Mouse (Mus musculus): ENCODE results near the gene Itga2b.
A peak's percentile ranks its signal among the peaks of the same experiment; 100 is the strongest.

The Itga2b gene

DNA sequence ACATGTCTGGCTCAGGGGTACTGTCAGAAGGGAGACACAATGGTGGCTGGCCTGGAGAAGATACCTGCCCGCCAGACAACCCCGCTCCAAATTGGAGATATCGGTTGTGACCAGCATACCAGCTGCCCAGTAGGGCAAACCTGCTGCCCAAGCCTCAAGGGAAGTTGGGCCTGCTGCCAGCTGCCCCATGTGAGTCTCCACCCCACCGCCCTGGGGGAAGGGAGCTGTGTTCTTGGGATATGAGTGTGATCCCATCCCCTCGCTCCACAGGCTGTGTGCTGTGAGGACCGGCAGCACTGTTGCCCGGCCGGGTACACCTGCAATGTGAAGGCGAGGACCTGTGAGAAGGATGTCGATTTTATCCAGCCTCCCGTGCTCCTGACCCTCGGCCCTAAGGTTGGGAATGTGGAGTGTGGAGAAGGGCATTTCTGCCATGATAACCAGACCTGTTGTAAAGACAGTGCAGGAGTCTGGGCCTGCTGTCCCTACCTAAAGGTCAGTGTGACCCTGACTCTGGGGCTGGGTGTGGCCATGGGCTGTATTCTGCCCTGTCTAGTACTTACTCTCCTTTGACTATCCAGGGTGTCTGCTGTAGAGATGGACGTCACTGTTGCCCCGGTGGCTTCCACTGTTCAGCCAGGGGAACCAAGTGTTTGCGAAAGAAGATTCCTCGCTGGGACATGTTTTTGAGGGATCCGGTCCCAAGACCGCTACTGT, 34.0 kb downstream of the Itga2b start:
- no peak for DNase-seq

DNA sequence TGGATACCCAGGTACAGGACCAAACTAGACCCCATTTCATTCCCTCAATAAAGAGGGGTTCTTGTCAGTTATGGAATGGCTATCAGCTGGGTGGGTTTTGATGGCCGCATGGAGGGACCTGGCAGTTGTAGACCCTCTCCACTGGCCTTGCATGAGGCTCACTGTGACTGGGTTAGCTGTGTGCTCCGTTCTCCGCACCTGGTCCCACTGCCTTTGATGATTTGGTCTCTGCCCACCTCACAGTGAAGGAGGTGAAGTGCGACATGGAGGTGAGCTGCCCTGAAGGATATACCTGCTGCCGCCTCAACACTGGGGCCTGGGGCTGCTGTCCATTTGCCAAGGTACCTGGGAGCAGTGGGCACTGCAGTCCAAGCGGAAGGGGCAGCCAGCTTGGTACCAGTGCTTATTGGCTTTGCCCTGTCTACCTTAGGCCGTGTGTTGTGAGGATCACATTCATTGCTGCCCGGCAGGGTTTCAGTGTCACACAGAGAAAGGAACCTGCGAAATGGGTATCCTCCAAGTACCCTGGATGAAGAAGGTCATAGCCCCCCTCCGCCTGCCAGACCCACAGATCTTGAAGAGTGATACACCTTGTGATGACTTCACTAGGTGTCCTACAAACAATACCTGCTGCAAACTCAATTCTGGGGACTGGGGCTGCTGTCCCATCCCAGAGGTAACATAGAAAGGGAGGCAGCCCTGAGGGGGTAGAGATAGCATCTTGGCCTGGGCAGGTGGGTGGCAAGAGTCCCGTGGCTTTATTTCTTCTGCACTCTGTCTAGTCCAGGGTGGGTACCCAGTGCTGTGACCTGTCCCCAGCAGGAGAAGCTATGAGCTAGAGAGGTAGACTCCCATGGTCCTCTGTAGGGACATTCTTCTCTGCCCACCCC, 34.9 kb downstream of the Itga2b start:
- no peak for DNase-seq

DNA sequence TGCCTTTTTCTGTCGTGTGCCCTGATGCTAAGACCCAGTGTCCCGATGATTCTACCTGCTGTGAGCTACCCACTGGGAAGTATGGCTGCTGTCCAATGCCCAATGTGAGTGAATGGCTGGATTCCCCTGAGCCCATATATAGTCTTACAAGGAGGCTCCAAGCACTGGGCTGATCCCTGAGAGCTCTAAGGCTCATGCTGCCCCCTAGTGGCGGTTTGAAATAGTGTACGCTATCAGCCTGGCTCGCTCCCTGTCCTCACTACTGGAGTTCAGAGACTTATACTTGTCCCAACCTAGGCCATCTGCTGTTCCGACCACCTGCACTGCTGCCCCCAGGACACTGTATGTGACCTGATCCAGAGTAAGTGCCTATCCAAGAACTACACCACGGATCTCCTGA, 35.5 kb downstream of the Itga2b start:
- DNase-seq, result peak; percentile 77 to 82

GRCm38 (mm10) chr11:102433866-102434265, 36.1 kb downstream of the Itga2b start:
- DNase-seq, result no peak

GRCm38 (mm10) chr11:102432896-102433295, 37.0 kb downstream of the Itga2b start:
- no peak for DNase-seq

- peak in 1 of 2 experiments; percentile 67 for DNase-seq
These were observed 37.6 kb downstream of the Itga2b start for GRCm38 (mm10) chr11:102432115-102432843.

DNA sequence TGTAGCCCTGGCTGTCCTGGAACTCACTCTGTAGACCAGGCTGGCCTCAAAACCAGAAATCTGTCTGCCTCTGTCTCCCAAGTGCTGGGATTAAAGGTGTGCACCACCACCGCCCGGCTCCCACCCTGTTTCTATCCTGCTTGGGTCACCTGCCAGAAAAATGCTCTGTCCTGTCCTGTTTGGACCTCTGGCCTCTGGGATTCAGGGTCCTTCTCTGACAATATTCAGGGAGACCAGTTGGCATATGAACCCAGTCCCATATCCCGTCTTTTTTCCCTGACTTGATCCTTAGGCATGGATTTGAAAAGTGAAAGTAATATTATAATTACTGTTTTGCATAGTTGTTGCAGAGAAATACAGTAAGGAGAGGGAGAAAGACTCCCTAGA, 38.2 kb downstream of the Itga2b start:
- DNase-seq, result no peak

GRCm38 (mm10) chr11:102431018-102431645, 38.8 kb downstream of the Itga2b start:
- peak; percentile 84 to 89 for DNase-seq

DNA sequence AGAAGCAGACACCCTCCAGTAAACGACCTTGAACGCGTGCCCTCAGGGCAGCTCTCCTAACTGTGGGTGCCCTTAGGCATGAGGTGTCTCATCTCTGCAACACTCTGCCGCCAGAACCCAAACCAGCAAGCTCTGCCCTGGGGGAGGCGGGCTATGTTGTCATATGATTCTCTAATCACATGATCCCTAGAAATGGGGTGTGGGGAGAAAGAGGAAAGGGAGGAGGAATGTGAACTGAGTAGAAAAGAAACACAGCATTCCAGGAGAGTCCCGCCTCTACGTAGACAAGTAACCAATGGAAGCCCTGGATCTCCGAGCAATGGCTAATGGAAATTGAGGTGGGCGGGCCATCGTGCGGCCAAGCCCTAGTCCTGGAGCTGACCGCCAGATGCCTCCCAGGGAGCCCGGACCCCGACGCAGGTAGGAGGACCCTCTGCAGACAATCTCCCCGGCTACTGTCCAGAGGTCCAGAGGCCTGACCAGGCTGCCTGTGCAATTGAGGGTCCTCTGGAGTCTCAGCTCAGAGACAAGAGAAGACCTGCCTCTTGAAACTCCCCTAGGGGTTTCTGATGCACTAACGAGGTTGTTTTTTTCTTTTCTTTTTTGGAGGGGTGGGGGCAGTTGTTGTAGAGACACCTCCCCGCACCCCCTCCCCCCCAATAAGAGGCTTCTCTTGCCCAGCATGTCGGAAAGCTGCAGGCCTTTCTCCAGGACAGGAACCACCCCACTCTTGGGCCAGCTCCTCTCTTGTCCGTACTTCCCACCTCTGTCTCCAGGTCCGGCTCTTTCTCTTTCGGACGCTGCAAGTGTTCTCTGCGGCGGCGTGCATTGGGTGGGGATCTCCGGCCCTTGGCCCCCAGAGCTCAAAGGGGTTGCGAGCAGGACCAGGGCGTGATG, 39.6 kb downstream of the Itga2b start, which contains the start of gene Grn:
Gene Grn (plus strand): TSS at position 195 of the 897 bp plus-strand sequence.
- peak; percentile 94 to 96 for DNase-seq

- no peak for DNase-seq
These were observed 40.4 kb downstream of the Itga2b start for GRCm38 (mm10) chr11:102429551-102429950.

- DNase-seq, result no peak
These were observed 40.9 kb downstream of the Itga2b start for GRCm38 (mm10) chr11:102428981-102429540.

- DNase-seq, result peak; percentile 64 to 75
These were observed 44.2 kb downstream of the Itga2b start for GRCm38 (mm10) chr11:102425555-102426316.

DNA sequence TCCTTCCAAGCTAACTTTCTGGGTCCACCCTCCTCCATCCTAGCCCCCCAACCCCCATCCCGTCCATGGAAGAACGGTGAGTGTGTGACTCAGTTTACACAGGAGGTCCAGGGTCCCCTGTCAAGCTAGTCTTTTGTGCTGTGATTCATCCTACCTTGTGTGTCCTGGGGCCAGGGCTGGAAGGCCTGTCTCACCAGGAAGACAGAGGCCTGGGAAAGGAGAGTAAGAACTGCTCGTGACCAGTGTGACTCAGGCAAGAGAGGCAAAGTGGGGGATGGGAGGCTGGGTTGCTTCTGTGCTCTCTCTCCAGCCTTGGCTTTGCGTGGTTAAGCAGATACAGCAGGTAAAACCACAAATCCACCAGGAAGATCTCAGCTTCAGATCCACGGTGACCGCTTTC, 45.3 kb downstream of the Itga2b start:
- DNase-seq, result no peak

GRCm38 (mm10) chr11:102421559-102421958, 48.4 kb downstream of the Itga2b start:
- no peak for DNase-seq

GRCm38 (mm10) chr11:102418887-102419286, 51.0 kb downstream of the Itga2b start:
- no peak for DNase-seq

GRCm38 (mm10) chr11:102417160-102417559, 52.8 kb downstream of the Itga2b start:
- no peak for DNase-seq

DNA sequence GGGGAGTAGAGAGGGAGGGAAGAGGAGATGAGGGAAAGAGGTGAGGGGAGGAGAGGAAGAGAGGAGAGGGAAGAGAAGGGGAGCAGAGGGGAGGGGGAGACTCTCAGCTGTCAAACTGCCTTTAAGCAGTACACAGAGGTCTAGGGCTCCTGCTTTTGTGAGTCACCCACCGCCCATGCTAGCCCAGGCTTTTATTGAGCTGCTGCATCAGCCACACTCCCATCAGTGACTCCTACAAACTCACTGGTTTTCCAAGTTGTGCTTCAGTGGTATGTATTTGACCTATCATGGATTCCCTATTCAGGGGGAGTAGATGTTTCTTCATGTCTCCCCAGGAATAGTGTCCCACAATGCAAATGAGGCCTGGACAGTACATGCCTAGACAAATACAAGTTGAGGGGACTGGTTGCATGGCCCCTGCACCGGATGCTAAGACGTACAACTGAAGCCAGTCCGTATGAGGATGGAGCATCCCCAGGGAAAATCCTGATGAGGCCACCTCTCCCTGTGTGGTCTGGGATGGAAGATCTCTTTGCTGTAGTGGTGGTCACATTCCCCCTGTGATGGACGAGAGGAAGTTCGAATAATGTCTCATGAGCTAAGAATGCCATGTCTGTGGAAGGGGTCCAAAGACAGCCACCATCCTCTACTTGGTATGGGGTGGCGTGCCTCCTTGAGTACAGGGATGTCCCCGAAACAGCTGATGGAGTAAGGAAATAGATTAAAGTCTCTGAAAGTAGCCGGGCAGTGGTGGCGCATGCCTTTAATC, 54.7 kb downstream of the Itga2b start:
- no peak for DNase-seq

- no peak for DNase-seq
These were observed 56.9 kb downstream of the Itga2b start for GRCm38 (mm10) chr11:102413059-102413458.

DNA sequence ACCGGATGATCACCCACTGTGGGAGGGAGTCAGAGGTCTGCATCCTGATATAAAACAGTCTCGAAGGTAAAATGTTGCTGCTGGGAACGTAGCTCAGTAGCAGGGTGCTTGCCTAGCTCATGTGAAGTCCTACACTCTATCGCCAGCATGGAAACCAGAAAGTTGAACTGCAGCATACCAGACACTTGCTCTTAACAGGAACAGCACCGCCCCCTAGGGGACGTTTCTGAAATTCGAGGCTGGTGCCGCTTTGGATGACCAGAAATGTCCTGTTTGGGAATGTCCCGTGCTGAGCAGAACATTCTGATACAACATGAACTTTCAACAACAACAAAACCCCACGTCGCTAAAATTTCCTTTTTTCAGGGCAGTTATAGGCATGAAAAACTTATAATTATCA, 58.2 kb downstream of the Itga2b start:
- DNase-seq, result peak; percentile 89 to 93

GRCm38 (mm10) chr11:102411061-102411460, 58.9 kb downstream of the Itga2b start:
- peak in 1 of 2 experiments; percentile 37 for DNase-seq
